Mouse (Mus musculus) thymus, adult 18-20 months (tissue): Measurements from ENCODE around the gene Adamtsl1.

Experiments used
- DNase-seq, 2 experiments: peaks; one replicate each; pipeline ENCODE4 v3.0.0; 2022; ENCODE audit warnings: mixed read lengths in 2 of 2

The Adamtsl1 gene

DNA sequence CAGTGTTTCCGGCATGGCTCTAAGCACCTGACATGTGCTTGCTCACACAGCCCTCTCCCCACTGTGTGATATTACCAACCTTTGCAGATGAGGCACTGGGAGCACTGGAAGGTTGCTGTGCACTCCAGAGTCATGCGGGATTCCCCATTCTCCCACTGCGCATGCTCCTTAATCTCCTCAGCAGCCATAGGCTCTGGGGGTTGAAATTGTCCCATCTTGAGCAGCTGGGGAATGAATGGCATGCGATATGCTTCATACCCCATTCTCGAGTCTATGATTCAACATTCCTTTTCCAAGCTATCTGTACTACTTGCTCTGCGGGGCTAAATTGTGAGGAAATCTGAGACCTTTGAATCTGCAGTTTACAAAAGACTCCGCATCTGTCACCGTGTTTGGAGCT lies 812.7 kb downstream of the Adamtsl1 start:
- no peak for DNase-seq

DNA sequence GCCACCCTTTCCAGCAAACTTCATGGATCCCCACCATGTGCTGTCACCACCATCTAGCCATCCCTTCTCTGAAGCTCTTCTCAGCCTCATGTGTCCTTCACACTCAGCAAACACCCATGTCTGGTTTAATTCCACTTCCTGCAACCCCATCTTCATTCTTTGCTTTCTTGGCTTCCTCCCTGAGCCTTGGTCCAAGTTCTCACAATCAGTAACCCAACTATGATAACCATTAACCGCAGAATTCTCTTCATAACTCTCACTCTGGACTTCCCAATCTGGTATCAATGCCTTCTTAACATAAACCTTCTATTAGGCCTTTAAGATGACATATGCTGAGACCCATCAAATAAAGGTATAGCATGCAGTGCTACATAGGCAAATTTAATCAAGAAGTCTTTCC lies 815.5 kb downstream of the Adamtsl1 start:
- no peak for DNase-seq

DNA sequence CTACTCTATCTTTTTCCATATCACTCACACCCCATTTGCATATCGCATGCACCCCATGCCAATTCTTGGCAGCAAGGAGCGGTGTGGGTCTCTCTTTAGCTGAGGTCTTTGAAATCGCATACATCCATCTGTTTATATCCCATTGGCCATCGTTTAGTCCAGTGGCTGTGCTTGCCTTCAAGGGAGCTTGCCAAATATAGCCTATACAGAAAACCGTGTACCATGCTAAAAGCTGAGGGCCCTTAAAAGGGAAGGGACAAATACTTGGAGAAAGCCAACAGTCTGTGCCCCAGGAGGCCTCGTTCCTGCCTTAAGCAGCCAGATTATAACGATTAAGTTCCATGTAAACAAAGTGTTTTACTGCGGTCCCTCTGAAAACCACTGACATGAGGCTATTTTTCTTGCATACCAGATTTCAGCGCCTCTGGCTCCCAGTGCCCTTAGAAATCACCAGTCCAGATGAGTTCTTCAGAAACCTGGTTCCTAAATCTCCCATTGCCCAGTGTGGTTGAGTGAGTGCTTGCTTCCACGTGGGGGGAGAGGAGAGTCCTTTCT lies 822.0 kb downstream of the Adamtsl1 start:
- no peak for DNase-seq

DNA sequence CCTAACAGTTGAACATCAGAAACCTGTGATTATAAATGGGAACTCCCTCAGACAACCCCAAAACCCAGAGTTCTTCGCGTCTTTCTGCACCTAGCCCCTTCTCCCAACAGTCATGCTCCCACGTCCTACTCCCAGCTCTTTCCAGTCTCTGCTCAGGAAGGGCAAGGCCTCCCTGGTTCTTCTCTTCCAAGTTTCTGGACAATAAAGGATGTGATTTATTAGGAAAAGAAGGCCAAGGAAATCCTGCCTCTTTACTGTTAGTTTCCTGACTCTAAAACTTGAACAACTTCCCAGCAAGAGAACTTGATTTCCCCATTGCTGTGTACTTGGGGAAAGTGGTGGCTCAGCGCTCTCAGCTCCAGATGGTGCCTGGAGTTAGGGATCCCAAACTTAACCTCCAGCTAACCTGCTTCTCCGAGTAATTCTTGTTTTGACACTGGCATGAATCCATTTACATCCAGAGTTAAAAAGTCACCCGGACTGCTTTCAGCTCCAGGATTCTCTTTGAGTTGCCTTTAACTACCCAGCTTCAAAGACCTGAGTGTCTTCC lies 823.3 kb downstream of the Adamtsl1 start:
- no peak for DNase-seq

DNA sequence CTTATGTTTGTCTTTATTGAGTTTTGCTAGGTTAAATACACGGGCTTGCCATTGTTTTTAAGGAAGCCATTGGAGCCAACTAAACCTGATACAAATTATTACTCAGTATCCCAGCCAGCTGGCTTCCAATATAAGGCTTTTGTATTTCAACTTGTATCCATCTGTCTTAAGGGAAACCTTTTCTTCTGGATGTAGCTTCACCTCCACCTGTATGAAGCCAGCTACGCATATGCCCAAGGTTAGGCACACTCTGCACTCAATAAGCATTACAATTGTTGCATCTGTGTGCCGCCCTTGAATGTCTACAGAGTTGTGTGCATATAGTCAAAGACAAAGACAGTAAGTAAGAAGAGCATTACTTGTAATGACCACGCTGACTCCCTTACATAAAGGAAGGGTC lies 835.4 kb downstream of the Adamtsl1 start:
- DNase-seq: no peak

DNA sequence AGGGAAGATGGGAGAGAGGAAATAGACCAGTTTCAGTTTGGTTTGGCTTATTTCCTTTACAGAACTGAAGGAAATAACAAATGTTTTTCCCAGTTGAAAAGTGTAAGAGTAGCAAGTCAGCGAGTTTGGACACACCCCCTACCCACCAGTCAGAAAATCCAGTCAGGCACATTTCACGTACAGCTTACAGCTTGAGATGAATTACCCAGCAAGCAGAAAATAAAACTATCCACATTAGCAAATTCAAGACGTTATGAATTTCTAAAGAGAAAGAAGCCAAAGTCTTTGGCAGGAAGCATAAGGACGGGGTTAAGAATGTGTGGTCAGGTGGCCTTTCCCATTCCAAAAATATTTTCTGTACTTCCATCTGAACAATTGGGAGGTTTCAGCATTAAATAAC lies 838.1 kb downstream of the Adamtsl1 start:
- DNase-seq: no peak

DNA sequence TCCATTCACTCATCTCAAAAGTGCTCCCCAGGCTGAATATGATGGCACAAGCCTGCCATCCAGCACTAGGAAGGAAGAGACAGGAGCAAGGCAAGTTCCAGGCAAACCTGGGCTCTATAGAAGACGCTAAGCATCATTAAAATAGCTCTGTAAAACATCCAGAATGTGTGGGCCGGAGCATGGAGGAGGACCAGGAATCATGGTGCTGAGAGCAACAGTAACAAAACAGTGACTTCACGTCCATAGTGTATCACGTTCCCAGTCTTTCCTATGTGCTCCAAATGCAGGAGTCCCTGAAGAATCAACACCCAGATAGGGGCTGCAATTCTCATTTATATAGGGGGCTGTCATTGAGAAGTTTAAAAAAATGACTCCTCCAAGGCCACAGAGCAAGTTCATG lies 839.6 kb downstream of the Adamtsl1 start:
- no peak for DNase-seq

DNA sequence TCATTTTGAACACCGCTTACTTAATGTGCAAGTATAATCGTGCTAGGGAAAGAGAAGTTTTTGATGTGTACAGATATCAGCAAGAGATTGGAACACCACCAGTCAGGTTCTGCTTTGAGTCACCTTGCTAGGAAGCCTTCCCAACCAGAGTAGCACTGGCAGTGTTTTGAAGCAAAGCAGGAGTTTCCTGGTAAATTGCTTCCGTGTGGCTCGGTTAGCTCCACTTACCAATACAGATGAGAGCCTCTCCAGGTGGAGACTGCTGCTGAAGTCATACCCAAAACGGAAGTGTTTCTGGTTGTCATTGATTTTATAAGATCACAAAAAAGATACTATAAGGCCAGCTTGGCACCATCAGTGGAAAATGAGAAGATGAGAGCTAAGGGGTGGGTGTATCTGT lies 845.4 kb downstream of the Adamtsl1 start:
- DNase-seq: no peak

DNA sequence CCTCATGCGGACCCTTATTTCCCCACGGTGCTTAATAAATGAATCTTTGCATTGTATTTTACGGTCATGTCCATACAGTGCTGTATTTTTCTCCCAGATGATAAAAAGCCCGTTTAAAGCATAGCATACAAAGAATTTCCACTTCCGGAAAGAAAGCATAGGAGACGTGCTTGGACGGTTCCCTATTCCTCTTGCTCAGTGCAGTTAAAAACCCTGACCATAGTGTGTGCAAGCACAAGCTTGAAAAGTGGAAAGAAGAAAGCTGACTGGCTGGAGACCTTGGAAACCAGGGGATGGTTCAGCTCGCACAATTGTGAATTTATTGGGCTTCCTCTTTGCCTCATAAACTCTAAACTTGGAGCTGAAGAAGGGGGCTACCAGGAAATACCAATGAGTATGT lies 855.1 kb downstream of the Adamtsl1 start:
- DNase-seq: no peak

DNA sequence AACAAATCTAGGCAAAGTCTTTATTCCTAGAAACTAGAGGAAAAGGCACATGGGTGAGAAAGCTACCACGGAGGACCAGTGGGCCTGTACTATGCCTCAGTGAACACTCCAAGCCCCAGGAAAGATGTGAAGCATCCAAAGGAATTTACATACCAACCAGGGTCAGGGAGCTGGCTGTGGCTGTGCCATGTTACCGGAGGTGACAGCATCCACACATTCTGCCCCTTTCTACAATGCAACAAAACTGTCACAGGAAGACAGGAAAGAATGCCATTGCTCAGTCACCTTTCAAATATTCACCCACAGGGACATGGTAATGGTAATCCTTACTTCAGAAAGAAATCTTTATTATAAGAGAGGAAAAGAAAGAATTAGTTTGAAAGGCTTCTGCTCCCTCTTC lies 859.2 kb downstream of the Adamtsl1 start:
- DNase-seq: no peak

DNA sequence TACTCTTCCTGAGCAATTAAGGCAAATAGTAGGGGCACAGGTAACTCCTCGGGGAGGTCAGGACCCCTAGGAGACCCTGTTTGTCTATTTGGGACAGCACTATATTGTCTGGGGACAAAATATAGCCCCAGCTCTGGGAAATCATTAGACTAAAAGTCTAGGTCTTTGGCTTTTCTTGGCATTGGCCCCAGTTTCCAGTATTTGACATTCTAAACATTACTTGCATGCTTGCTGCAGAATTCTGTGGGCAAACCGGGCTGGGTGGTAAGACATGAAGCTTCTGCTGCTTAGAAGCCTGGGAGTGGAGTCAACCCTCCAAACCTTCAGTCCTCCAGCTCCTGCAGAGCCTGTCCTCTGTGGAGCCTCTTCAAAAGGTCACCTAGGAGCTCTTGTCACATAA lies 869.2 kb downstream of the Adamtsl1 start:
- no peak for DNase-seq

DNA sequence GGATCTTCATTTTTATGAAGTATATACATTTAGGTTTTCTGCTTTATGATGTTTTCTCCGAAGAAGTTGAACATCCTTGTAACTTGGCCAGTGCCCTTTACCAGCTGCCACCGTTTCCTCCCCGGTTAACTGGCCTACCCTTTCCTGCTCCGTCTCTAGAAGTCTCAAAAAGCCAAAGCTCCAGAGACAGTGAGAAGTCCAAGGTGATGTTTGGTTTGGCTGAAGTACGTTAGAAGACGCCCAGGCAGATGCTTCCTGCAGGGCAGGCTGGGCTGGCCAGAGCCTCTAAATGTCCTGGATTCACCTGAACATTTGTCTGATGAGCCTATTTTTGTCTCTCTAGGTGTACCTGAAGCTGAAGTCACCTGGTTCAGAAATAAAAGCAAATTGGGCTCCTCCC lies 871.1 kb downstream of the Adamtsl1 start:
- DNase-seq: no peak

DNA sequence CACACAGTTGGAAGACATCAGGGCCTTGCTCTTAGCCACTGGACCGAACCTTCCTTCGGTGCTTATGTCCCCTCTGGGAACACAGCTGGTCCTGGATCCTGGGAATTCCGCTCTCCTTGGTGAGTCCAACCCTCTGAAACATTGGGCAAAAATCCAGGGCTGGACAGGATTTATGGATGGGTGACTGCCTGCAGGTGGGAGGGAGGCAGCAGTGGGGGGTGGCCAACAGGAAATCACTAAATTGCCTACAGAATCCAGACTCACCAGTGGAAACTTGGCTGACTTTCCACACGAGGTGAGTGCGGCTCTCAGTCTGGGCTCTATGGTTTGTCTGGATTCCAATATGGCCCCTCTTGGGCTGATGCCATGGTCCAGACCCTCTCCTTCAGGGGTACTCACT lies 874.5 kb downstream of the Adamtsl1 start:
- no peak for DNase-seq

DNA sequence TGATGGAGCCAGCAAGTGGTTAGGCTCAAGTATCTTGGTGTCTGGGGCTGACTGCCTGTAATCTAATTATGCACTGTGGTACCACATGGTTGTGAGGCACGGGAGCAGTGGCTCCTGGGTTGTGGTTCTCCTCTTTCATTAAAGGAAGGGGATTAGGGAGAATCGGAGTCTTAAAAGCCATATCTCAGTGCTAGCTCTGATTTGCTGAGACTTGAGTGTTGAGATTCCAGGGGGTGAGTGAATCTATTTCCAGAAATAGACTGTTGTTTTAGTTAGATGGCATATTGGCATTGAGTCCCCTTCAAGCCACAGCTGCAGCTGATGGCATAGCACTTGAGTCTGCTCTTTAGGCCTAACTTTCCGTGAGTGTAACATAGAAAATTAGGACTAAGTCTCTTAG lies 877.2 kb downstream of the Adamtsl1 start:
- DNase-seq: no peak

DNA sequence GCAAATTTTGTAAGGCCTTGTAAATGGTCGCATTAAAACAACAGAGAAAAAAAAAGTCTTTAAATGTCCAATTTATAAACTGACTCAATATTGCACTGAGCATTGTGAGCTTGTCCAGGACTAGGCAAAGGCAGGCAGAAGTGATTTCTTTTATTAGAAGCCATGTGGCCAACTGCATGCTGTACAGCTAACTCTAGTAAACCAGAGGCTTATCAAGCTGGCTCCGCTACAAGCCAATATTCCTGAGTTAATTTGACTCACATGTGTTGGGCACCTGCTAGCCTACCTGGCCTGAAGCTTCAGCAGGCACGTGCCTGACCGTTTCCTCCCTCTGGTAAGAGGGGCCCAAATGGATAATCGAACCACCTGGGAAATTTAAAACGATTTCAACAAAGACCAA lies 881.7 kb downstream of the Adamtsl1 start:
- DNase-seq: no peak

DNA sequence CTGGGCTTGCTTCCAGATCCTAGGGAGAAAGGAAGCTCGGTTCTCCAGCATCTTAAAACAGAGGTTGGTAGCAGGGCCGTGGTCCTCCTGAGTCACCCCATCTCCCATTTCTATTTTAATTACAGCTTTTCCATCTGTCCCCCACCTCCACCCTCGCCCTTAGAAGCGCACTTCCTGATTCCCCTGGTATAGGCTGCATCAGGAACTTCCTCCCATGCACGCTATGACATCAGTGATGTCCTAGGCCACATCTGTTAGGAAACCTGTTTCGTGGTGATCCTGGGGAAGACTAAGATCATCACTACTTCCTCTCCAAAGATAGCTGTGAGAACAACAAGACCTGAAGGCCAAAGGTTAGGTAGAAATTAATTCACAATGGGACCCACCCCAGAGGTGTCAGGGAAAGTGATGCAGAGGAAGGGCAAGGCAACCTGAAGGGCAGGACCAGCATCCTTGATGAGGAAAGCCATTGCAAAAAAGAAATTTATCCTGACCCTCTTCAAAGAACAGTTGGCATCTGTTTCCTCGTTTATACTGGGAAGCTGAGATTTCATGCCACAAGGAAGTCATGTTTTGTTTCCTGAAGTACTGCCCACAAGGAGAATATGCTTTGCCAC lies 882.8 kb downstream of the Adamtsl1 start:
- DNase-seq: no peak

DNA sequence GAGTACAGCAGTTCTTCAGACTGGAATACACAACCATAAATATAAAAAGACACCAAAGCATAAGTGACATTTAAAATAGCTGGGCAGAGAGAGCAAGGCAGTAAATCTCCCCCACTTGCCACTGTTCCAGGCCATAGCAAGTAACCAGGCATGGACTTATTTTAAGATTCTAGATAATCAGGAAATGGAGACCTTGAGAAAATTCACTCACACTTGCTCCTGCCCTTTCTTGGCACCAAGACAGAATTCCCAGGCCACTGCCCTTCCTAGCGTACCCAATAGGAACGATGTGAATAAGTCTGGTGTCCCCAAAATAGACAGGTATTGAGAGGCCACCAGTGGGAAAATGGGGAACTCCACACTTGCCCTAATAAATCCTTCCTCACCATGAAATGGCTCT lies 883.5 kb downstream of the Adamtsl1 start:
- DNase-seq: no peak

DNA sequence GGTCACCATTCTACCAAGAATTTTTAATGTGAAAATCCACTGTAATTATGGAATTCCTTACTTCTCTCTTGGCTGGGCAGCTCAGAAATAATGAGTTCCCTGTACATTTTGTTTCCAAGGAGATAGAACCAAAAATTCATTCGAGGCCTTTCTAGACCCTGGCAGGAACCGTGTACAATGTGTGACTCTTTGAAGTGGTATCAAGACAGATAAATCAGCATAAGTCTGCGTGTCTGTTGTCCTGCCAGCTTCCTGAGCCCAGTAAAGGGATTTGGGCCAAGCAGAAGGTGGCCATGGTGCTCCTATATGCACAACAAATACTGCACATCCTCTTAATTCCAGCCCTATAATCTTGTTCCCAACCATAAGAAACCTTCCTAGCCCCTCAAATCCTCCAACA lies 887.1 kb downstream of the Adamtsl1 start:
- no peak for DNase-seq

DNA sequence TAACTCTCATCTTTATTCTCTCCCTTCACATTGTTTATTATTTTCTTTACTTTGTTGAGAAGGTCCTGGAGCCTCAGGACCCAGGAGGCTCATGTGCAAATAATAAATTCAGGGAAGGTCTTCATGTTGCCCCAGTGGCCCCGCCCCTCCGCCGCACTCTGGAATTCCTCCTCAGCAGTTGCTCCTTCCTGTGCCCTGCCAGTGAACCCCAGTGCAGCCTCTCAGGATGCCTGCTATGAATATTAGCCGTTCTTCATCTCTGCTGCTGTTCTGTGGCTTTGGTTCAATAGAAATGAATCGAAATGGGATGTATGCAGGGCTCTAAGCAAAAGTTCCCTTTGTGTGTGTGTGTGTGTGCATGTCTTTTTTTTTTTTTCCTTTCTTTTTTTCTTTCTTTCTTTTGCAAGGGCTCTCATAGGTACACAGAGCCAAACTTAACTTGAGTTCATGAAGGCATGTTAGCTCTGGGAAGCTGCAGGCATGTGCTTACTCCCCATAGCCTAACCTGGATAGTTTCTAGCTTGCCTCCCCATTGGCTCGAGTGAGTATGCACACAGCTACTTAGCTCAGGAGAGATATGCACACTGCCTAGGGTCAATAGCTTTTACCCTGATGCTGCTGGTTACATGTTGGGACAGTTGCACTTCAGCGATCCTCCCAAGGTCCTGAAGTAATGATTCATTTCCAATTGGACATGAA lies 892.7 kb downstream of the Adamtsl1 start:
- DNase-seq: no peak

DNA sequence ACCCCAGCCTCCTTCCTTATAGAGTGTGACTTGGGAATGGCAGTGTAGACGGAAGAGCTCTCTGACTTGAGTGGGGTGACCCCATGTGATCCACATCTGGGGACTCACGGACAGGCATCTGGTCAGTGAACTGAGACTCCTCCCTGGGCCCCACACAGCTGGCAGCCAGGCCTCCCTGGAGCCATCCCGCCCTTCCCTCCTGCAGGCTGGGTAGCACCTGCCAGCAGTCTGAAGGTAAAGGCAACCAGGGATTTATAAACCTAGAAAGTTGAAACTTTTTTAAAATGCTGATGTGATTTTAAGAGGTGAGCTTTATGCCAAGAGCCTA lies 893.2 kb downstream of the Adamtsl1 start:
- no peak for DNase-seq

DNA sequence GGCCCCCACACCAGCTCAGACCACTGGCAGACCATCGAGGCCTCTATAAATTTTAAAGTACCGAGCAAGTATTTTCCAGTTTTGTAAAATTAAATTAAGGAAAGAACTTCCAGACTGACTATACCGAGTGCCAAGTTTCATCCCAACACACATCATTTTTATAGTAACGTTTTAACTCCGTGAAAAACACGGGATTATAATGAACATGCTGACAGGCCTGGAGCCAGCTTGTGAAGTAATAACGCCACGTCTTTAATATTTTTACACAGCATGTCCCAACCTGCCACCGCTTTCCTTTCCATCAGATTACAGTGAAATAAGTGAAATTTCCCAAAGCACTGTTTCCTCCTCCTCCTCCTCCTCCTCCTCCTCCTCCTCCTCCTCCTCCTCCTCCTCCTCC lies 894.4 kb downstream of the Adamtsl1 start:
- DNase-seq: no peak

DNA sequence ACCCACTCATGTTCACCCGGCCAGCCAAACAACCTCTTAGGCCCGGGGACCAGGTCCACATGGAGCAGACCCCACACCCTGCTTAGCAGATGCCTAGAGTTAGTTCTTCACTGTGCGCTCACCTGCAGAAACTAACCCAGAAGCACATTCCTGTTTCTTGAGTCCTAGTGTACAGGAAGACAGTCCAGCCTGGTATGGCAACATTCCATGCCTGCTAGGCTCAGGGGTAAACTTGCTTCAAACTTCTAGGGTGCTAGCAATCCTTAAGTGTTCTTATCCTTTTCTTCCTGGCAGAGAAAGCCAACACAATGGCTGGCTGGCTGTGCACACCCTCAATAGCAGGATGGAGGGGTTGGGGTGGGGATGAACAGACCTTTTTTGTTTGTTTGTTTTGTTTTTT lies 897.0 kb downstream of the Adamtsl1 start:
- no peak for DNase-seq

DNA sequence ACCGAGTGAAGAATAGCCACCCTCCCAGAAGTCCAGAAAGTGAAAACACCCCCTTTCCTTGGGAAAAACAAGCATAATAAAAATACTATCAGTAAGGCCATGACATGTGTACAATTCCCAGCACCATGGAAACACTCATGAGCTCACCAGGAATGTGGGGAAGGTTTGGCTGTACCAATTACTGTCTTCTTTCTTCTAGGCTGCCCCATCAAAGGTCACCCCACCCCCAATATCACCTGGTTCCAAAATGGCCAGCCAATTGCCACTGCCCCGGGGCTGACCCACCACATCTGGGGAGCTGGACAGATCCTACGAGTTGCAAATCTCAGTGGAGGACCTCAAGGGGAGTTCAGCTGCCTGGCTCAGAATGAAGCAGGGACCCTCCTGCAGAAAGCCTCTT lies 899.4 kb downstream of the Adamtsl1 start:
- no peak for DNase-seq

DNA sequence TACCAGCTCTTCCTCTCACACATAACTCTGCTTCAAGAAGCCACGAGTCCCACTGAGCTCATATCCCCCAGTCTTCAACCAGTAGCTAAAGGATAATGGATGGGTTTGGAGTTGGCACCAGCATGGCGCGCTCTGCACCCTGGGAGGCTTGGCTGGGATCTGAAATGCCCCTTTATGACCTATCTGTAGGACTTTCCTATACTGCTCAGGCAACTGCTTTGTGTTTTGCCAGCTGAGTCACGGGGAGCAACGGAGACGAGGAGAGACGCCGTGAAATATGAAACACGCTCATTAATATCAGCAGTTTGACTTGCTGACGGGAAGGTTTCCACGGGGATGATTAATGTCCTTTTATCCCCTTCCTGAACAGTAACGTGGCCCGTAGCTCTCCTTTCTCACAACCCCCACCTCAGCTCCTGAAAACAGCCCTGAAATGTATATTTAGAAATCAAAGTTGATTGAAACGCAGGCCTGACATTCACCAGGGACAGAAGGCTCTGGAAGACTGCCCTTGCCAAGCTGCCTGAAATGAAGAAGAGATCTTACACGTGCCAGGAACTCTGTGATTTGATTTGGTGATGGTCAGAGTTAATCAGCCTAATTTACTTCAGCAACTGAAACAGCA lies 902.5 kb downstream of the Adamtsl1 start:
- no peak for DNase-seq
